Mouse (Mus musculus): ENCODE data around the gene Dnaja2.
A peak's percentile ranks its signal among the peaks of the same experiment; 100 is the strongest.

The Dnaja2 gene

GRCm38 (mm10) chr8:85555181-85556145, at the start of gene Dnaja2:
Dnaja2 (minus strand) TSS chr8:85555344.
- peak; percentile 82 to 94 for DNase-seq

- DNase-seq = no peak
Measured at GRCm38 (mm10) chr8:85604201-85604600, 49.1 kb upstream of the Dnaja2 start.

- DNase-seq = peak; percentile 72 to 74
Measured at GRCm38 (mm10) chr8:85603203-85603895, 48.2 kb upstream of the Dnaja2 start.

- DNase-seq = no peak
Measured at GRCm38 (mm10) chr8:85602737-85603136, 47.6 kb upstream of the Dnaja2 start.

- no peak for DNase-seq
Measured at GRCm38 (mm10) chr8:85601741-85602140, 46.6 kb upstream of the Dnaja2 start.

- no peak for DNase-seq
Measured at GRCm38 (mm10) chr8:85597413-85598191, 42.5 kb upstream of the Dnaja2 start.

- DNase-seq = no peak
Measured at GRCm38 (mm10) chr8:85595391-85595790, 40.2 kb upstream of the Dnaja2 start.

GRCm38 (mm10) chr8:85594983-85595382, 39.8 kb upstream of the Dnaja2 start:
- DNase-seq = no peak

GRCm38 (mm10) chr8:85593324-85593723, 38.2 kb upstream of the Dnaja2 start:
- DNase-seq = no peak

GRCm38 (mm10) chr8:85591532-85591931, 36.4 kb upstream of the Dnaja2 start:
- DNase-seq = no peak

- no peak for DNase-seq
Measured at GRCm38 (mm10) chr8:85590258-85590657, 35.1 kb upstream of the Dnaja2 start.

- no peak for DNase-seq
Measured at GRCm38 (mm10) chr8:85588596-85588995, 33.5 kb upstream of the Dnaja2 start.

- no peak for DNase-seq
Measured at GRCm38 (mm10) chr8:85577666-85578065, 22.5 kb upstream of the Dnaja2 start.

GRCm38 (mm10) chr8:85573972-85574496, 18.9 kb upstream of the Dnaja2 start:
- DNase-seq = no peak

- DNase-seq = no peak
Measured at GRCm38 (mm10) chr8:85570466-85570865, 15.3 kb upstream of the Dnaja2 start.

- no peak for DNase-seq
Measured at GRCm38 (mm10) chr8:85567801-85568200, 12.7 kb upstream of the Dnaja2 start.

- DNase-seq = no peak
Measured at GRCm38 (mm10) chr8:85565186-85565585, 10.0 kb upstream of the Dnaja2 start.

- DNase-seq = no peak
Measured at GRCm38 (mm10) chr8:85563336-85563735, 8.2 kb upstream of the Dnaja2 start.

GRCm38 (mm10) chr8:85559966-85560365, 4.8 kb upstream of the Dnaja2 start:
- DNase-seq = no peak

GRCm38 (mm10) chr8:85559201-85559600, 4.1 kb upstream of the Dnaja2 start:
- no peak for DNase-seq

- DNase-seq = no peak
Measured at GRCm38 (mm10) chr8:85557601-85557986, 2.5 kb upstream of the Dnaja2 start.

GRCm38 (mm10) chr8:85556986-85557600, 1.9 kb upstream of the Dnaja2 start:
- DNase-seq = no peak

Measured in cerebellum, adult 18-20 months (tissue).